Mouse (Mus musculus): ENCODE measurements around the gene E130308A19Rik.

The E130308A19Rik gene

DNA sequence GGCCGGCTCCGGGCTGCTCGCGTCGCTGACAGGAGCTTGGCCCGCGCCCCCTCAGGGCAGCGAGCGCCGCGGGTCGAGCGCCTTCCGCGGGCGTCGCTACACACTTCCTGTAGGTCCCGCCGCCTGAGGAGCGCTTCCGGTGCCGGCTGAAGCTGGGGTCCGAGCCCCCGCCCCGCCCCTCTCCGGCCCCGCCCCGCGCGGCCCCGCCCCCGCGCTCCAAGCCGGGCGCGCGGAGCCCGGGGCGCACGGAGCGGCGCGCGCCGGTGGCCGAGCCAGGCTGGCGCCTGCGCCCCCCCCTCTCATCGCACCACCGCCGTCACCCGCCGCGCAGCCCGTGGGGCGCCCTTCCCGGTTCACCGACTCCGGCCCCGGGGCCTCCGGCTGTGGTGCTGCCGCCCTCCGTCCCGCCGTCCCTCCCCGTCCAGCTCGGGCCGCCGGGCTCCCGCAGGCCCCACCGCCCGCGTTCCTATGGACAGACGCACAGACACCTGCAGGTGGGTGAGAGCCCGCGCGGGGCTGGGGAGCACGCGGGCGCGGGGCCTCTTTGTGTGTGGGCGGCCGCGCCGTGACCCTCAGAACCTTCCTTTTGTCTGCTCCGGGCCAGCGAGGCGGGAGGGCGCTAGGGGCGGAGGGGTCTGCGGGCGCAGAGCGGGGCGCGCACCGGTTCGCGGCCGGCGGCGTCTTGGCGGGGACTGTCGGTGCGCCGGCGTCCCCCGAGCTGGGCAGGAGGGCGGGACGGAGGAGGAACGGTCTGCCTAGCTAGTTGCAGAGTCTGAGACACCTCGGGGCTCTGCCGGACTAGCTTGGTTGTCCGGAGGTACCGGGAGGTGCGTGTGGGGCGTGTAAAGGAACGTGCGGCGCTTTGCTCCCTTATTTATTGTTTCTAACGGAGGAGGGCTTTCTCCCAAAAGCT lies at the start of gene E130308A19Rik:
Gene E130308A19Rik (plus strand): TSS at position 214 of the 913 bp plus-strand sequence.
- DNase-seq (ENCODE audit: low spot score) = peak; percentile 66

DNA sequence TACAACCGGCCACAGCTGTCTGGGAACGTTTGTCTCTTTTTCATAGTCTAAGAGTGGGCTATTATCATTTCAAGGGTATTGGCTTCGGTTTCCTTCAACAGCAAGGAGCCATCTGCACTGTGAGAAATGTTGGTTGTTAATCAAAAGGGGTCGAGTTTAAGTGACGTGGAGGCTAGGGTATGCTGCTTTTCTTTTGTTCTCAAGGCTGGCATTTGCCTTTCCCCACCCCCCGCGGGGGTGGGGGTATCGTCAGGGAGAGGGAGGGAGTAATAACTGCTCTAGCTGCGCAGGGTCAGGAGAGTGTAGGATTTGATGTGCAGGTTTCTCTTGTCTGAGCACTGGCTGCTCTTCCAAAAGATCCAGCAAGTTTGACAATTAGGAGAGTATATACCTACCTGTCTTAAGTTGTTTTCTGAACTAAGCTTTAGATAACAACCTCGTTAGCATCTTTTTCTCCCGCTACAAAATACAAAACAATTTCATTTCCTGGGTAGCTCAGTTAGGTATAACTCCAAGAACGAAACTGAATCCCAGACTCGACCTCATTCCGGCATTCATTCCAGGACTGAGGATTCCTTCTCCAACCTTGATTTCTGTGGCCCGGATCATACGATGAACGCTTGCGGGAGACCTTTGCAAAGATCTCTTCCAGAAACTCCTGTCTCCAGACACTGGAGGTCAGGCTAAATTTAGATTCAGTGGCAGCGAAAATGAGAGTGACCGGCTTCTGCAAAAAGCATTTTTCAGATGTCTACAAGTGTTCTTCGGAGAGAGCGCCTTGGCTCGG lies 45.3 kb upstream of the E130308A19Rik start:
- peak; percentile 57 for DNase-seq (ENCODE audit: low spot score)

DNA sequence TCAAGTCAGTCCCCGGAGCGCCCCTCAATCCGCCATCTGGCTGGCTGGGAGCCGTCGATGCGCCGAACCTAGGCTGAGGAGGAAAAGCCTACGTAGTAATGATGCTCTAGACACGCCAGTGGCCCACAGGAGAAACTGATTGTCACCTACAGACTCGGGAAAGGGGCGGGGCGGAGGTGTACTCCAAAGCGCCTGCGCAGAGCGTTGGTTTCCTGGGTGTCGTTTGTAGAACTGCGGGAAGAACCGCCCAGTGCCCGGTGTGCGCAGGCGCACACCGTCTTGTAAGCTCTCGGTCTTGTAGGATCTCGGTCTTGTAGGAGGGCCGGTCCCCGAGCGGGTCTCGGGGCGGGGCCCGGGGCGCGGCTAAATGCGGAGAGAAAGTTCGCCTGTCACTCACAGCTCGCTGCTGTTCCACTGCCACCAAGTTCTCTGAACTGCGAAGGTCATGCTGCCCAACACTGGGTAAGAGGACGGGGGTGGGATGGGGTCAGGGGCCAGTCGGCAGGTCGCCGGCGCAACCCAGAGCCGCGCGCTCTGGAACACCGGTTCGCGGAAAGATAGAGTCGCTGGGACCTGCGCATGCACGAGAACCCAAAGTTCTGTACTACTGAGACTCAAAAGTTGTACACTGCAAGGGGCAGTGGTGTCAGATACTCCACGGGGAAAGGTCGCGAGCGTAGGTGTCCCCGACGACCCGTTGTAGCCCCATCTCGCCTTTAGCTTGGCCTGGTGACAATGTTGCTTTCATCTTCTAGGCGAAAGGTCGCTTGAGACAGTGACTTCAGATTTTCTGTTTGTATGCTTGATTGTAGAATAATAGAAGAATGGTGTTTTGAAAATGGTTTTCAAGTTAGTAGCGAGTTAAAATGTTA lies 44.5 kb upstream of the E130308A19Rik start, which contains the start of gene Hsdl2:
Gene Hsdl2 (plus strand): TSS at position 250 of the 872 bp plus-strand sequence.
- peak; percentile 99 for DNase-seq (ENCODE audit: low spot score)

DNA sequence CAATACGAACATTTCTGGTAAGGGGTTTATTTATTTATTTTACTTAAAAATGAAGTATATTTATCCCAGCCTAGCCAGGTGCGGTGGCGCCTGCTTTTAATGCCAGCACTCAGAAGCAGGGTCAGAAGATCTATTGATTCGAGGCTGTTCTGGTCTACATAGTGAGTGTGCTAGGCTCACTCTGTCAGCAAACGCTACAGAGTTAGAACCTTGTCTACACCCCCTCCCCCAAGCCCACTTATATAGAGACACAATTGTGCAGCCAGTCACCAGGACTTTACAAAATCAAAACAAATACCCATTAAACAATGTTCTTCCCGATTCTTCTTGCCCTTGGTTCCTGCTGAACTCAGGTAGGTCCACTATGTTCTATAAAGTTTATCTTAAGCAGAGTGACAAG lies 43.8 kb upstream of the E130308A19Rik start:
- peak; percentile 29 for DNase-seq (ENCODE audit: low spot score)

DNA sequence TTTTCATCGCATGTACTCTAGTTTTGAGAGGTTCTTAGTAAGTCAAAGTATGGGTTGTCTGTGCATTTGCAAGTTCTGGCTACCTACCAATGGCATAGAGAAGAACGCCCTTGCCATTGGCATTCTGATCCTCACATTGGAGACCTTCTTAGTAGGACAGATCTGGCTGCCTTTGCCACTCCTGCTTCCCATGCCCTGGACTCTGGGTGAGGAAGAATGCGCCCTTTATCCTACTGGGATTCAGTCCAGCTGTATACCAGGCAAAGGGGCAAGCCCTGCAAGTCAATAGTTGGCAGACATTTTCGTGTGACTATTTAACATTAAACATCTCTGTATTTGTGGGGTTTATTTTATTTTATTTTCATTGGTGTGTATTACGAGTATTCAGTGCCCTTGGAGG lies 40.9 kb upstream of the E130308A19Rik start:
- peak; percentile 88 for DNase-seq (ENCODE audit: low spot score)

DNA sequence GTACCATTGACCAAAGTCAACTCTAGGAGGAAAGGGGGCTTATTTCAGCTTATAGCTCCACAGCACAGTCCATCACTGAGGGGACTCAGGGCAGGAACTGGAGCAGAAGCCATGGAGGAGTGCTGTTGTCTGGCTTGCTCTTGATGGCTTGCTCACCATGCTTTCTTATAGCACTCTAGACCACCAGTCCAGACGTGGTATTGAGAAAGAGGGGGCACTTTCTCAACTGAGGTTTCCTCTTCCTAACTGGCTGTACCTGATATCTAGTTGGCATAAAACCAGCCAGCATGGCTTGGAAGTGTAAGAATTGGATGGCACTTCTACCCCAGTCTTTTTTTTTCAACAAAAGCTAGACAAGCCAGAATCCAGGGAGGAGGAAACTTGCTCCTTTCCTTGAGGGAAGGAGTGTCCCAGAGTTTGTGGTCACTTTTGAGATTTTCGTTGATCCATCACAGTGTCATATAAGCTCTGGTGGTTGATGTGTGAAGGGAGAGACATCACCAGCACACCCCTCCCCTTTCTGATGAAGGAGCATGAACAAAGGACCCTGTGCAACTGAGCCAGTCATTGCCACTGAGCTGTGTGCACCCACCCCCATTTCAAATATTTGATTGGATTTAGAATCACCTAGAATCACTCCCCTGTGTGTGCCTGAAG lies 38.7 kb upstream of the E130308A19Rik start:
- no peak for DNase-seq (ENCODE audit: low spot score)

DNA sequence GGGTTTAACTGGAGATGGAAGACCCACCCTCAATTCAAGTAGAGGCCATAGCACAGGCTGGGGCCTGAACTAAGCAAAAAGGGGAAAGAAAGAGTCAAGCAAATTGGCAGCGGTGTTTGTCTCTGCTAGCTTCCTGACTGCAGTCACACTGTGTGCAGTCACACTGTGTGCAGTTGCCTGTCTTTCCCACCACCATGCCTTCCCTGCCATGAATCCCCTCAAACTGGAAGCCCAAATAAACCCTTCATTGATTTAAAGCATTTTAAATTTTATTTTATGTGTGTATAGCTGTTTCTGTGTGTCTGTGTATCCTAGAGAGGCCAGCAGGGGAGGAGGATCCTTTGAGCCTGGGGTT lies 38.2 kb upstream of the E130308A19Rik start:
- DNase-seq (ENCODE audit: low spot score) = no peak

DNA sequence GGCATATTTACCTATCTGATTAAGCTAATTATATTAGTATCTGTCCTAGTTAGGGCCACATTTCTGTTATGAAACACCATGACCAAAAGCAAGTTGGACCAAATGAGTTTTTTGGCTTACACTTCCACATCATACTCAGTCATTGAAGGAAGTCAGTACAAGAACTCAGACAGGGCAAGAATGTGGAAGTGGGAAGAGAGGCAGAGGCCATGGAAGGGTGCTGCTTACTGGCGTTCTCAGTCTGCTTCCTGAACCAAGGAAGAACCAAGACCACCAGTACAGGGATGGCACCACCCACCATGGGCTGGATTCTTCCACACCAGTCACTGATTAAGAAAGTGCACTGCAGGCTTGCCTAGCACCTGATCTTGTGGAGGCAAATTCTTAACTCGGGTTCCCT lies 31.4 kb upstream of the E130308A19Rik start:
- DNase-seq (ENCODE audit: low spot score) = no peak

DNA sequence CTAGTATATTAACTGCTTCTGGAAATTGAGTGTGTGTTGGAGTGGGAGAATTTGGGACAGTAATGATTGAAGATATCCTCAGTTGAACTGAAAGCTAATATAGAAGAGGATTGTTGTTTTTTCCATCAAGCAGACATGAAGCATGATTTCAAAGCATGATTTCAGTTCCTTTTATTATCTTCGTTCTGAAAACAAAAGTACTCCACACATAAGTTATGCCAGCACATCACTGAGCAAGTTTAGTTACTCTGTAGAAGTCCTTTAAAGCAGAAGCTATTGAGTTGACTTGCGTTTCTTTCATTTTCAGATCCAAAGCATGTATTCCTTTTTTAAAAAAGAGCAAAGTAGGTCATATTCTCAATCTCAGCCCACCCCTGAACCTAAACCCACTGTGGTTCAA lies 29.5 kb upstream of the E130308A19Rik start:
- no peak for DNase-seq (ENCODE audit: low spot score)

DNA sequence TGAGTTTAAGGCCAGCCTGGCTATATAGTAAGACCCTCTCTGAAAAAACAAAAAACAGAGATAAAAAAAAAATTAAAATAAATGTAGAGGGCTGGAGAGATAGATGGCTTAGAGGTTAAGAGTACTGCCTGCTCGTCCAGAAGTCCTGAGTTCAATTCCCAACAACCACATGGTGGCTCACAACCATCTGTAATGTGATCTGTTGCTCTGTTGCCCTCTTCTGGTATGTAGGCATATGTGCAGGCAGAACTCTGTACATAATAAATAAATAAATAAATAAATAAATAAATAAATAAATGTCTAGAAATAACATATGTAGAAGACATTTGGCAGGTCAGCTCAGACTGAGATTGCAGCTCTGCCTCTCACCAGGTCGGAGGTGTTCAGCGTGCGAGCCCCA lies 23.3 kb upstream of the E130308A19Rik start:
- no peak for DNase-seq (ENCODE audit: low spot score)

DNA sequence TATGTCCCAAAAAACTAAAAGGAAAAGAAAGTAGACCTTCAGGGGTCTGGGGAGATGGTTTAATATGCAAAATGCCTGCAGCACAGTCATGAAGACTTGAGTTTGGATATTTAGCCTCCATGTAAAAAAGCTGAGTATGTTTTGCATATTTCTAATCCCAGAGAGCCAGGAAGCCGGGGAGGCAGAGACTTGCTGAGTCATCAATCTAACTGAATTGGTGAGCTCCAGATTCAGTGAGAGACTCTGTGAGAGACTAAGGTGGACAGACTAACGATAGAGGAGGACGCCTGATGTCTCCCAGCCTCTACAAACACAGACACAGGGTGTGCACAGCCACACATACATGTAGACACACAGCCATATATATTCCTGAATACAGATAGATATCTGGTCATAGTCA lies 21.1 kb upstream of the E130308A19Rik start:
- no peak for DNase-seq (ENCODE audit: low spot score)

DNA sequence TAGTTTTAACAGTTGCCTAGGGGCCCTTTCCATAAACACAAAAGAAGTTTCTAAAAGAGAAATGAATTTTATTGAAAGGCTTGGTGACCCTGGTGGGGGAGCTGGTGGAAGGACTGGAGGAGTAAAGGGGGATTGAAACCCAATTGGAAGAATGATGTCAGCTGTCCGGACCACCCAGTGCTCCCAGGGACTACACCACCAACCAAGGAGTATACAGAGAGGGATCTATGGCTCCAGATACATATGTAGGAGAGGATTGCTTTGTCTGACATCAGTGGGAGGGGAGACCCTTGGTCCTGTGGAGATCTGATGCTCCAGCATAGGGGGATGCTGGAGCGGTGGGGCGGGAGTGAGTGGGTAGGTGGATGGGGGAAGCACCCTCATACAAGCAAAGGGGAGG lies 20.5 kb upstream of the E130308A19Rik start:
- DNase-seq (ENCODE audit: low spot score) = no peak

DNA sequence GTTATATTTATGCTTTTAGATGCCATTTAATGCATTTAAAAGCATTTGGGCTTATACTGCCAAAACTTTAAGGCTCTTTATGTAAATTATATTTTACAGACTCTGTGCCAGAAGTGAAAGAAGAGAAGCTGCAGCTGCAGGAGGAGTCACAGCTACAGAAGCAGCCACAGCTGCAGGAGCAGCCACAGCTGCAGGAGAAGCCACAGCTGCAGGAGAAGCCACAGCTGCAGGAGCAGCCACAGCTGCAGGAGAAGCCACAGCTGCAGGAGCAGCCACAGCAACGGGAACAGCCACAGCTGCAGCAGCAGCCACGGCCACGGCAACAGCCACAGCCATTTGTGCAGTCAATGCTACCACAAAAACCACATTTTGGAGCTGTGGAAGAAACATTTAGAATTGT lies 15.6 kb upstream of the E130308A19Rik start:
- no peak for DNase-seq (ENCODE audit: low spot score)

DNA sequence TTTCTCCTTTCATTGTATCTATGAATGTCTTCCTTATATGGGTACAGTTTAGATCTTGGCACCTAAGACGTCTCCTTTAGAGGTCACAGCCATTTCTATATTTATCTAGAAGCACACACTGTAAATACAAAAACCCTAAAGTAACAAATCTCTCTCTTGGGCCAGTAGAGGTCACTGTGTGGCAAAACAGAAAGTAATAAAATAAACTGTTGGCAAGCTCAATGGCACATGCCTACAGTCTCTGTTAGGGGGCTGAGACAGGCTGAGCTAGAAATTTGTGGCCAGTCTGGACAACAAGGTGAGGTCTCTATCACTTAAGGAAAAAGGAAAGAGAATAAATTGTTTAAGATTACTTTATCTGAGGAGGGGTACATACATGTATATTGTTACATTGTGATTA lies 11.0 kb upstream of the E130308A19Rik start:
- peak; percentile 70 for DNase-seq (ENCODE audit: low spot score)

DNA sequence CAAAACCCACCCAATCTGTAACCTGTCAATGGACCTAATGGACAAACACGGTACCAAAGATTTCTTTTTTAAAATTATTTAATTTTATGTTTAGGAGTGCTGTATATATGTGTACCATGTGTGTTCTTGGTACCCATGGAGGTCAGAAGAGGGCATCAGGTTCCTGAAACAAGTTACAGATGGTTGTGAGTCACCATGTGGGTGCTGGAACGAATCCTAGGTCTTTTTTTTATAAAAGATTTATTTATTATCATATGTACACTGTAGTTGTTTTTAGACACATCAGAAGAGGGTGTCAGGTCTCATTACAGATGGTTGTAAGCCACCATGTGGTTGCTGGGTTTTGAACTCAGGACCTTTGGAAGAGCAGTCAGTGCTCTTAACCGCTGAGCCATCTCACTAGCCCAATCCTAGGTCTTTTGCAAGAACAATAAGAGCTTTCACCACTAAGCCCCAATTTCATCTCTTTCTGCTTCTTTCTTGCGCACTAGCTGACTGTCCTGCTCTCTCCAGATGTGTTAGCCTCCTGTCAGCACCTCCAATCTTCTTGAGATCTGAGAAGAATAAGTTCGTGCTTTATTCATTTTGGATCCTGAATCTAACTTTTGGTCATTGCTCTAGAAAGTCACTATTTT lies 6.3 kb upstream of the E130308A19Rik start:
- no peak for DNase-seq (ENCODE audit: low spot score)

DNA sequence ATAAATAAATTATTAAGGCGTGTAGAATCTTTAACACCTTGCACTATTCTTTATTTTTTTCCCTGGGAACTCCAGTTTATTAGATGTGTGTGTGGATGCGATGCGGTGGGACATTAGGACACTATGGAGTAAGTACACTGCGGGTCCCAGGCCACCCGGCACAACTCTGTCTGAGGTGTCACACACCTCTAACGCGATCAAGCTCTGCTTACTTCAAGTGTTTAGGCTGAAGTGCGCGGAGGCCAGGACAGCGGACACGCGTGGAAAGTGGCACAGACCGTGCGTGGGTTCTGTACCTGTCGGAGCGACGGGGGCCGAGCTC lies 374 bp upstream of the E130308A19Rik start:
- no peak for DNase-seq (ENCODE audit: low spot score)

DNA sequence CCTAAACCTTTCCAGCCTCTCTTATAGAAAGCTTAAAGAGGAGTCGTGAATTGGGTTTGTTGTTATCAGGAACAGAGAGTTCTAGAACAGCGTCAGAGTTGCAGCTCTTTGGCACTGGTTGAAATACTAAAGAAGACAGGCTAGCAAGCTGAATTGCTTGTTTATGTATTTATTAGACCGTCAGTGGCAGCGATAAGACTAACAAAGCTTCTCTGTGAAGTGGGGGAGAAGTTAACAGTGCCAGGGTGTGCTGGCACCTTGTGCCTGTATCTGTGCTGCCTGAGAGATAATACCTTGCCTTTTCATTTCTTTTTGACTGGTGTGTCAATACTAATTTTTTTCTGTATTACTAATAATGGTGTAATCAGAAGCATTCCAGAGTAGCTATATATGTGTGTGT lies 2.2 kb downstream of the E130308A19Rik start:
- DNase-seq (ENCODE audit: low spot score) = no peak

DNA sequence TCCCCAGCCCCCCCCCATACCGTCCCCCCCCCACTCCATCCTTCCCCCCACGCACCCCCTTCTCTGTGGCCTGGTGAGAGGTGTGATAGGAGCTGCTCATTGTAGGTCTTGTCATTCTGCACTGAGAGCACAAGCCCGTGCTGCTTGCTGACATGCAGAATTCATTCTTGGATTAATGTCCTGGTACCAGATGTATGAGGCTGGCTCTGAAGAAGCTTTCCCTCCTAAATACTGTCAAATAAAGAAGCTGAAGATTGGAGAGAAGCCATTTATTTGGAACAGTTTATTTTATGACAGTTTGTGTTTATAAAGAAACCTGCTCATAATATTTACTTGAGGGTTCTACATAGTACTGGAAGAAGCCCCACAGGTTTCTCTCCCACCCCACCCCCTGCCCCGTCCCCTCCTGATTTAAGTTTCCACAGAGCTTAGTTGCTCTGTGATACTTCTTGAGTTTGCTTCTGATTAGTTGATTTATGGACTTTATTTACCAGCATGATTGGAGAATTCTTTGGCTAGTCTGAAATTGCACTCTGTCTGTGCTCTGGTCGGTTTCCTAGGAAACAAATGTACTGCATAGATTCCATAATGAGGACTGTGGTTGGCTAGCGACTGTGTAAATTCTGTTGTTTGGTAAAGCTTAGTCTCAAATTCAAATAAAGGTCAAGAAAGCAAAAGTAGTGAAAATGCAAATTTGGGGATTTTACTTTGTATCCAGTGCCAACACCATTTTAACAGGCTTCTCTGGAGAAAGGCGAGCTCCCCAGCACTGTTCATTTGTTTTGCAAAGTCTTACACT lies 3.3 kb downstream of the E130308A19Rik start:
- DNase-seq (ENCODE audit: low spot score) = no peak

DNA sequence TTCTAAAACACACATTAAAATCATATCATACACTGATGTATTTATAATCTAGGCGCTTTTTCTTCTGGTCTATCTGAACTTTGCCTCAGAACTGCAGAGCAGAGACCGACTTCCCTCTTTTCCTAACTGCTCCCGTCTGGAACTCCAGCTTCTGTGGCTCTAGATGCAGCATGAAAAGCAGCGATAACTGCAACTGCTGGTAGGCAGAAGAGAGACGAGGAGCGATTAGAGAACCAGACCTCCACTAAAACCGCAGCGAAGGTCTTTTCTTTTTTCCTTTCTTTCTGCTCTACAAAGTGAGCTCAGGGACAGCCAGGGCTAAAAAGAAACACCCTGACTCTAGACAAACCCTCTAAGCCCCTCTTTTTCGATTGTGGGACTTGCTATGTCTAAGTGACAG lies 4.1 kb downstream of the E130308A19Rik start:
- no peak for DNase-seq (ENCODE audit: low spot score)

DNA sequence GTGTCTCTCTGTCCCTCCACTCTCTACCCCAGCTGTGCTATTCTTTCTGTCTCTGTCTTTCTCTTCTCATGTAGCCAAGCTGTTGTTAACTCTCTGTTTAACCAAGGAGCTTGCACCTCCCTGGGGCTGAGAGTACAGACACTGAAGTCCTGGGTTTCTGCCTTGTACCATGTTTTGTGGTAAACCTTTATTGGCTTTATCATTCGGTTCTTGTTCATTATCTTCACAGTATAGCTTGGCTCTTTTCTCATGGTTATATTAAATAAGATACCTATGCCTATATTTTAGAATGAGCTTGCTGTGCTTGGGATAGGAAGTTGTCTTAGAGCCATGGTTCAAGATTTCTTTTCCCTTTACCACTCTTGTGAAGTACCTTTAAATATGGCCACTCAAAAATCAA lies 8.5 kb downstream of the E130308A19Rik start:
- DNase-seq (ENCODE audit: low spot score) = no peak

All from adipocyte (in vitro differentiated cells).